Comparison of ENCODE assay signal across 8 mouse cellular contexts in genomic region chr3:35753825-35754767, GRCm38 (mm10). TPM values are rescaled to one million over a fixed set of nuclear protein-coding genes. Genes with fewer than 3 reads are reported as not detected.
DNase-seq lines count a peak whose midpoint lies in the region; ATAC-seq lines count a peak whose summit lies in the region.

Gene Atp11b, plus strand, starts transcription at chr3:35754106.

- H3K4me1 ChIP-seq in brown adipose tissue, adult 24 weeks (ENCODE audit: control insufficient read depth, insufficient read depth, insufficient read length, low read length), result no peaks in the 10 kb centered on the region
- peaks cover 0 to 8% of the 10 kb centered on the region in 2 experiments; a peak in 2 of 4 replicates for H3K4me1 ChIP-seq in heart, embryonic 14.5 days (ENCODE audit: control insufficient read depth in 2 of 2, insufficient read depth in 2 of 2, low read length in 2 of 2)
- peaks cover 35% of the 10 kb centered on the region for H3K4me1 ChIP-seq in liver, embryonic 15.5 days (replicated peaks)
- no peaks in the 10 kb centered on the region for H3K4me1 ChIP-seq in neural tube, embryonic 12.5 days

- peak within 1 kb of the TSS; percentile 95 for H3K9ac ChIP-seq in heart, embryonic 14.5 days (ENCODE audit: low read length)
- H3K9ac ChIP-seq in liver, embryonic 15.5 days, result peak within 1 kb of the TSS; percentile 93
- H3K9ac ChIP-seq in neural tube, embryonic 12.5 days, result peak within 1 kb of the TSS; percentile 87

- no peaks in the 10 kb centered on the region for H3K27me3 ChIP-seq in heart, embryonic 14.5 days (ENCODE audit: control insufficient read depth, insufficient read depth, low read length)
- H3K27me3 ChIP-seq in liver, embryonic 15.5 days, result no peaks in the 10 kb centered on the region
- no peaks in the 10 kb centered on the region for H3K27me3 ChIP-seq in neural tube, embryonic 12.5 days (replicated peaks)

- H3K4me3 ChIP-seq in brown adipose tissue, adult 24 weeks (ENCODE audit: insufficient read depth, low read depth, low read length), result peak within 1 kb of the TSS; percentile 91
- peak within 1 kb of the TSS; percentile 79 to 92 for H3K4me3 ChIP-seq in heart, embryonic 14.5 days (ENCODE audit: control insufficient read depth in 1 of 2, insufficient read depth in 1 of 2, low read depth in 1 of 2, low read length in 2 of 2)
- H3K4me3 ChIP-seq in liver, embryonic 15.5 days (replicated peaks), result peak within 1 kb of the TSS; percentile 88
- H3K4me3 ChIP-seq in neural tube, embryonic 12.5 days, result peak within 1 kb of the TSS; percentile 86

- peak within 1 kb of the TSS; percentile 19; the same call in 1 of the 2 replicates for H3K27ac ChIP-seq in brown adipose tissue, adult 24 weeks (replicated peaks; ENCODE audit: low read depth, low read length)
- peak within 1 kb of the TSS; percentile 85 to 95 for H3K27ac ChIP-seq in heart, embryonic 14.5 days (replicated peaks in 1 of 2; ENCODE audit: control insufficient read depth in 1 of 2, insufficient read depth in 1 of 2, low read depth in 2 of 2, low read length in 2 of 2)
- H3K27ac ChIP-seq in liver, embryonic 15.5 days (replicated peaks), result peak within 1 kb of the TSS; percentile 91
- H3K27ac ChIP-seq in neural tube, embryonic 12.5 days, result peak within 1 kb of the TSS; percentile 80; the same call in 1 of the 2 replicates

- no peaks in the 10 kb centered on the region for H3K36me3 ChIP-seq in heart, embryonic 14.5 days (ENCODE audit: control insufficient read depth, insufficient read depth, low read length)
- no peaks in the 10 kb centered on the region for H3K36me3 ChIP-seq in liver, embryonic 15.5 days (replicated peaks)
- no peaks in the 10 kb centered on the region for H3K36me3 ChIP-seq in neural tube, embryonic 12.5 days

- no peaks in the 10 kb centered on the region for H3K9me3 ChIP-seq in heart, embryonic 14.5 days (ENCODE audit: control insufficient read depth, low read length)
- no peaks in the 10 kb centered on the region for H3K9me3 ChIP-seq in liver, embryonic 15.5 days (replicated peaks)
- H3K9me3 ChIP-seq in neural tube, embryonic 12.5 days, result no peaks in the 10 kb centered on the region

- peak within 1 kb of the TSS; percentile 77 for H3K4me2 ChIP-seq in heart, embryonic 14.5 days (ENCODE audit: low read length)
- peak within 1 kb of the TSS; percentile 93 for H3K4me2 ChIP-seq in liver, embryonic 15.5 days
- H3K4me2 ChIP-seq in neural tube, embryonic 12.5 days (replicated peaks), result peak within 1 kb of the TSS; percentile 63

- ATAC-seq in CD4-positive, CD25-positive, alpha-beta regulatory T cell, adult 4 months, result peak; percentile 87
- ATAC-seq in heart, embryonic 14.5 days (ENCODE audit: insufficient number of reproducible peaks, insufficient read depth, low FRiP score, low read depth), result peak; percentile 93
- peak; percentile 95 for ATAC-seq in liver, embryonic 15.5 days (ENCODE audit: insufficient read depth)
- peak; percentile 94 for ATAC-seq in neural tube, embryonic 12.5 days (ENCODE audit: low FRiP score, low read depth)

- DNase-seq in fat pad, adult 2 months (ENCODE audit: extremely low read depth, low read depth, low spot score), result peak; percentile 10
- peak; percentile 89 for DNase-seq in kidney, postnatal 14 days
- peak; percentile 58 for DNase-seq in telencephalon, adult 2 months (ENCODE audit: low read depth, low spot score)

- under 1% methylated on average over 77 of the region's 114 CpGs for WGBS in heart, embryonic 14.5 days
- under 1% methylated on average over 113 of the region's 114 CpGs for WGBS in liver, embryonic 15.5 days (ENCODE audit: insufficient replicate concordance)
- WGBS in neural tube, embryonic 12.5 days, result under 1% methylated on average over 113 of the region's 114 CpGs

RNA-seq across cellular contexts. Expression of gene Atp11b, which starts in this region (rescaled TPM):
- 10 to 100 TPM; 69.0 to 82.0 TPM for polyA plus RNA-seq in CD4-positive, CD25-positive, alpha-beta regulatory T cell, adult 4 months (2017; shearing (Covaris generic))
- 16.1 and 19.0 TPM in 2 replicates for polyA plus RNA-seq in brown adipose tissue, adult 24 weeks (2012; ENCODE audit: insufficient read depth, insufficient read length, missing spikeins)
- polyA plus RNA-seq in heart, embryonic 14.5 days (2014; fragmentation: Nextera tagmentation; extraction: Ambion mirVana), result 25.6 and 26.3 TPM in 2 replicates
- polyA plus RNA-seq in liver, embryonic 15.5 days (2015; fragmentation: Nextera tagmentation; extraction: Ambion mirVana), result 14.7 and 16.0 TPM in 2 replicates
- 32.6 and 37.1 TPM in 2 replicates for polyA plus RNA-seq in neural tube, embryonic 12.5 days (2016; fragmentation: Nextera tagmentation; extraction: Ambion mirVana)

Comparison
In these comparisons a context has a peak if more than half of its experiments do, and no peak if none do; other contexts are left out.
1. Peak in every context shown above with its lines: DNase-seq, ATAC-seq, H3K4me3 ChIP-seq and H3K27ac ChIP-seq.
2. H3K27ac ChIP-seq: peak in every context shown above with its lines; median percentile 91 in liver, embryonic 15.5 days; 90 in heart, embryonic 14.5 days; 80 in neural tube, embryonic 12.5 days; 19 in brown adipose tissue, adult 24 weeks.
3. DNase-seq: peak in every context shown above with its lines; median percentile 89 in kidney, postnatal 14 days; 58 in telencephalon, adult 2 months; 10 in fat pad, adult 2 months.